Mouse (Mus musculus) right cerebral cortex, postnatal 25 days (tissue): Measurements from ENCODE around the gene Epb41l5.

Experiments
- DNase-seq: peaks from one replicate; pipeline ENCODE4 v3.0.0; 2022

Epb41l5 gene

GRCm38 (mm10) chr1:119530941-119531340 lies 117.9 kb downstream of the Epb41l5 start:
- no peak for DNase-seq

GRCm38 (mm10) chr1:119525689-119526591 lies 122.9 kb downstream of the Epb41l5 start, which contains the start of gene Tmem185b:
Tmem185b (plus strand) TSS chr1:119526160.
- peak; percentile 89 for DNase-seq

- DNase-seq, result no peak
These were observed 123.8 kb downstream of the Epb41l5 start for GRCm38 (mm10) chr1:119525004-119525444.

GRCm38 (mm10) chr1:119523826-119524225 lies 125.0 kb downstream of the Epb41l5 start:
- no peak for DNase-seq

- DNase-seq, result no peak
These were observed 125.4 kb downstream of the Epb41l5 start for GRCm38 (mm10) chr1:119523369-119523768.

- DNase-seq, result no peak
These were observed 126.1 kb downstream of the Epb41l5 start for GRCm38 (mm10) chr1:119522726-119523125.

- DNase-seq, result no peak
These were observed 127.1 kb downstream of the Epb41l5 start for GRCm38 (mm10) chr1:119521681-119522080.

GRCm38 (mm10) chr1:119521029-119521428 lies 127.8 kb downstream of the Epb41l5 start:
- no peak for DNase-seq

- no peak for DNase-seq
These were observed 129.5 kb downstream of the Epb41l5 start for GRCm38 (mm10) chr1:119519286-119519685.

- no peak for DNase-seq
These were observed 130.0 kb downstream of the Epb41l5 start for GRCm38 (mm10) chr1:119518786-119519185.

- DNase-seq, result no peak
These were observed 130.7 kb downstream of the Epb41l5 start for GRCm38 (mm10) chr1:119518060-119518459.

GRCm38 (mm10) chr1:119510857-119511256 lies 137.9 kb downstream of the Epb41l5 start:
- no peak for DNase-seq

- DNase-seq, result no peak
These were observed 138.4 kb downstream of the Epb41l5 start for GRCm38 (mm10) chr1:119510409-119510808.

- no peak for DNase-seq
These were observed 139.3 kb downstream of the Epb41l5 start for GRCm38 (mm10) chr1:119509474-119509873.

- no peak for DNase-seq
These were observed 140.3 kb downstream of the Epb41l5 start for GRCm38 (mm10) chr1:119508548-119508947.

GRCm38 (mm10) chr1:119505951-119506350 lies 142.8 kb downstream of the Epb41l5 start:
- no peak for DNase-seq

GRCm38 (mm10) chr1:119504260-119505062 lies 144.3 kb downstream of the Epb41l5 start, which contains the start of gene Ralb:
Ralb (minus strand) TSS chr1:119504794.
- DNase-seq, result peak; percentile 95

- DNase-seq, result no peak
These were observed 145.0 kb downstream of the Epb41l5 start for GRCm38 (mm10) chr1:119503808-119504207.

GRCm38 (mm10) chr1:119503181-119503580 lies 145.6 kb downstream of the Epb41l5 start:
- no peak for DNase-seq

GRCm38 (mm10) chr1:119502729-119503128 lies 146.1 kb downstream of the Epb41l5 start:
- DNase-seq, result no peak

GRCm38 (mm10) chr1:119501881-119502280 lies 146.9 kb downstream of the Epb41l5 start:
- DNase-seq, result no peak

GRCm38 (mm10) chr1:119499456-119499855 lies 149.3 kb downstream of the Epb41l5 start:
- DNase-seq, result no peak

GRCm38 (mm10) chr1:119498536-119499231 lies 150.1 kb downstream of the Epb41l5 start:
- no peak for DNase-seq
